Mouse (Mus musculus) right cerebral cortex, adult 2 months (tissue): ENCODE results near the gene Gm10188.
A peak's percentile ranks its signal among the peaks of the same experiment; 100 is the strongest.

Experiments
- DNase-seq, 2 experiments: peaks; one replicate each; pipeline ENCODE4 v3.0.0; 2021 to 2022; ENCODE audit warnings: low spot score in 2 of 2

Gm10188 gene

GRCm38 (mm10) chr1:132229667-132230066 lies at the start of gene Gm10188:
Gene Gm10188, minus strand, starts transcription at chr1:132229767.
- no peak for DNase-seq

GRCm38 (mm10) chr1:132277124-132277523 lies 47.6 kb upstream of the Gm10188 start:
- no peak for DNase-seq

DNA sequence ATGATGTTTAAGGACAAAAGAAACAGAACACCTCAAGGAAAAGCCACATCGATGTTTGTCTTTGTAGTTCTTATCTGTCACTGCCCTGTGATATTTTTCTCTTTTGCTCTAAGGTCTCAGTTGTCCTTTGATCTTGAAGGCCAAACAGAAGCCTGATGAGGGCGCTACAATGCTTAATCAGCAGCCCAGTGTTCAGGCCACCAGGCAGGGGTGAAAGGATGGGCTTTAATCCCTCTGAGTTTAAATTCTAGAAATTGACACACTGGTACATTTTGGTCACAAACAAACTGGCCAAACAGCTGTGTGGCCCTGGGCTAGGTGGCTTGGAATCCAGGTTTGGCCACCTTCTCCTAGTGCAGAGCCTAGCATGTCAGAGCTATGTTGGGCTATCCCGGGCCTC lies 47.1 kb upstream of the Gm10188 start:
- no peak for DNase-seq

DNA sequence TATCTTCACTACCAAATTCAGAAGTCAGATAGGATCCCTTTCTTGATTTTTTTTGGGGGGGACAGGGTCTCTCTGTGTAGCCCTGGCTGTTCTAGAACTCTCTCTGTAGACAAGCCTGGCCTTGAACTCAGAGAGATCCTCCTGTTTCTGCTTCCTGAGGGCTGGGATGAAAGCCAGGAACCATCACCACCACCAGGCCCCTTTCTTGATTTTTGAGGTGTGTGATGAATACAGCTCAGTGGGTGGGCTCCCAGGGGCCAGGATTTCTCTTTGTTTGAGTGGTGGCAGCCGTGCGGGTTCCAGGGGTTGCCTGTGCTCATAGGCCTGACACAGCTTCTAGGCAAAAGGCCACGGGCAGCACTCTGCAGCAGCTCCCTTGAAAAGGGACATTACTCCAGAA lies 41.7 kb upstream of the Gm10188 start:
- no peak for DNase-seq

GRCm38 (mm10) chr1:132268418-132269060 lies 39.0 kb upstream of the Gm10188 start:
- peak; percentile 33 to 38 for DNase-seq

GRCm38 (mm10) chr1:132267959-132268358 lies 38.4 kb upstream of the Gm10188 start:
- peak in 1 of 2 experiments; percentile 24 for DNase-seq

GRCm38 (mm10) chr1:132266791-132267557 lies 37.4 kb upstream of the Gm10188 start:
- DNase-seq, result no peak

- no peak for DNase-seq
Measured at GRCm38 (mm10) chr1:132265936-132266335, 36.4 kb upstream of the Gm10188 start.

- no peak for DNase-seq
Measured at GRCm38 (mm10) chr1:132265211-132265859, 35.8 kb upstream of the Gm10188 start.

- no peak for DNase-seq
Measured at GRCm38 (mm10) chr1:132264577-132264976, 35.0 kb upstream of the Gm10188 start.

DNA sequence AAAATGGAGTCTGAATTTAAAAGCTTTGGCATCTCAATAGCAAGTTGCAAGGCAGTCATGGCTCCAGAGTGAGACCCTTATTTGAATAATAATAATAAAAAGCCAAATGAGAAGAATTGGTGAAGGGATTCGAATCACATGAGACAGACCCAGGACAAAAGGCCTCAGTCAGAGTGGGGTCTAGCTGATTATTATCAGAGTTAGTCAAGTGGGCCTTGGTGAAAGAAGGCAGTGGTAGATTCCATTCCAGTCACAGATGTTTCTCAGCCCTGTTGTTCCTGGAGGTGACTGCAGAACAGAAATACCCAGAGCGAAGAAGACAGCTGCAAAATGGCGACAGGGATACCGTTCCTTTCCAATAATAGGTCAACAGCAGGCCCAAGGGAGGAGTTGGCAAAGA lies 34.1 kb upstream of the Gm10188 start:
- no peak for DNase-seq

DNA sequence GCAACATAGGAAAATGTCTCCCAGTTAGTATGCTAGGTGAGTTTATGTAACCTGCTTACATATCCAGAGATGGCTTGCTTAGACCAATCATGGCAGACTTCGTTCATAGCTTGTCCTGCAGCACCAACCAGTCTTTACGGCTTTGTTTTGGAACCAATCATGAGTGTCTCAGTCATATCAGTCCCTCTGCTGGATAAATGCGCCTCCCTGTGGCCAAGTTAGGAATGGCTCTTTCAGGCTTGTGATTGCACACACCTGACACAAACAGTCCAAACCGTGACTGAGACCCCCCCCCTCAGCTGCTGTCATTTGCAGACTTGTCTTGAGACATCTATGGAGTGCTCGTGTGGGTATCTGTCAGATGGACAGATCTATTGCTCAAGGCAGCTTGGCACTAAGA lies 31.5 kb upstream of the Gm10188 start:
- no peak for DNase-seq

DNA sequence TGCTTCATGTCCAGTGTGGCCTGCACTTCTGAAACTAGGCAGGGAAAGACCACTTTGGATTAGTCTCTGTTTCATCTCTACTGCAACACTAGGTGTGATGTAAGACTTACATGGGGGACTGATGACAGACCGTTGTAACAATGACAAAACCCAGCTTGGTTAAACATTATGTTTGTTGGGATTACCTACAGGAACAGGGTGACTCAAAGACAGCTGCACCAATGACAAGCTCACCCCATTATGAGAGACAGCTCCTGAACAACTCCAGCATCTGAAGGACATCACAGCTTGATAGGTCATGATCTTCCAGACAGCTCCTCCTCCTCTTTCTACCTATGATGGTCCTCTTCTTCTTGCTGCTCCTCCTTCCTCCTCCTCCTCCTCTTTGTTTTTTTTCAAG lies 30.8 kb upstream of the Gm10188 start:
- DNase-seq, result no peak

GRCm38 (mm10) chr1:132254467-132254866 lies 24.9 kb upstream of the Gm10188 start:
- DNase-seq, result no peak

GRCm38 (mm10) chr1:132246641-132247040 lies 17.1 kb upstream of the Gm10188 start:
- no peak for DNase-seq

DNA sequence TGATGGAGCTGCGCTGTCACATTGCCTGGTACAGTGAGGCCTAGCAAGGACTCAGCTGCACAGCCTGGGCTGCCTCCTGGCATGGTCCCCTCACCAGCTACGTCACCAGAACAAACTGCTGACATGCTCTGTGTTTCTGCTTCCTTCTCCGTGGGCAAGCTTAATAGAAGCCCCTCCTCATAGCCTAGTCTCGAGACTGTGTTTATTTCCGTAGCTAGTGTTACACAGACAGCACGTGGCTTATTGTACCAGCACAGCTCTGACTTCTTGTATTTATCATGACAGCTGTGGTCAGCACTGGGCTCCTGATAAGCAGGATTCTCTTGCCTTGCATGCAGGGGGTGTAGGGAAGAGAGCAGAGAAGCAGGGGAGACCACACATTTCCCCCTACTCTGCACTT lies 16.6 kb upstream of the Gm10188 start:
- DNase-seq, result no peak

DNA sequence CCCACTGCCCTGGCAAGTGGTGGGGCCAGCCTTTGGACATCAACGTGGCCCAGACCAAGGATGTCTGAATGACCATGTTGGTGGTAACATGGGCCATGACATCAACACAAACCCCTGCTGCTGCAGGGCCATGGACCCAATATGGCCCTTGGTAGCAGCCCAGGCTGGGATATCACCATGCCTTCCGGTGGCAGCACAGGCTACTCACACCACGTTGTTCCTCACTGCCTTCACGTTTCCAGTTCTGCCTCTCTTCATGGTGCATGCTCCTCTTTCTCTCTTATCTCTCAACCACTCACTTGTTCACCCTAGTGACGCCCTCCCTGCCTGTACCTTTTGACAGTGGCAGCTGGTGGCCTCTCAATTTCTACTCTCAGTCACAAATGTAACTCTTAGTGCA lies 15.4 kb upstream of the Gm10188 start:
- no peak for DNase-seq

- DNase-seq, result peak; percentile 72 to 79
Measured at GRCm38 (mm10) chr1:132237585-132238159, 8.1 kb upstream of the Gm10188 start.

DNA sequence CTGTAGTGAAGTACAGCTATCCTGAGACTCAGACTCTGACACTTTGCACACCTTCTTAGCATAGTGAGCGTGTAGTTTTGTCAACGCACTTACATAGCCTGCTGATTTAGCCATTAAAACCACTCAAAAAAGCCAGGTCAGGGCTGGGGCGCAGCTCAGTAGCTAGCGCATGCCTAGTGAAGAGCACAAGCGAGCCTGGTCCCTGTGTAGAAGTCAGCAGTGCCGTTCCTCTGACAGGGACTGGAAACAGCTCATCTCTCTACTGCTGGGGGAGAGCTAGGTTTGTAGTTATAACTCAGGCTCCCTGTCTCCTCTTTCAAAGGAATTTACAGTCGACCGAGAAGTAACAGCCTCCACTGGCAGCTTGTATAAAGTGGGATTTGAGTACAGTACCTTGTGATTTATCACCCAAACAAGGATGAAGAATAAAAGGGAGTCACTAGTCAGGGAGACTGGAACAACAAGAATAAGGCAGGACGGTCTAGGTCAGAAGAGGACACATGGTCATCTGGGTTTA lies 5.2 kb upstream of the Gm10188 start:
- DNase-seq, result no peak

DNA sequence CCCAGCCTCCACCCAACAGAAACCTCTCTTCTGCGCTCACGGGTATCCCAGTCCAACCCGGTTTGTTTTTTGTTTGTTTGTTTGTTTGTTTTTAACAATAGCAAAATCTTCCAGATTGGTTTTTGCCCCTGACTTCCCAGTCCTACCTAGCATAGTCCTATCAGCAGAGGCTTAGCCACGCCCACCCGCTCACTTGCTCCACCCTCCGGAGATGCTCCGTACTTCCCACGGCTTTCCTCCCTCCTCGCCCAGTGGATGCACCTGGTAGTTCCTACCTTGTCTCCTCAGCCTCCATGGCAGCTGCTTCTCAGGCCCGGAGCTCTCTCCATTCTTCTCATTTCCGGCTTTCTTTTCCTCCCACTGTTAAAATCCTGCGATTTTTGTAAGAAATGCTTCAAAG lies 4.0 kb upstream of the Gm10188 start:
- no peak for DNase-seq

DNA sequence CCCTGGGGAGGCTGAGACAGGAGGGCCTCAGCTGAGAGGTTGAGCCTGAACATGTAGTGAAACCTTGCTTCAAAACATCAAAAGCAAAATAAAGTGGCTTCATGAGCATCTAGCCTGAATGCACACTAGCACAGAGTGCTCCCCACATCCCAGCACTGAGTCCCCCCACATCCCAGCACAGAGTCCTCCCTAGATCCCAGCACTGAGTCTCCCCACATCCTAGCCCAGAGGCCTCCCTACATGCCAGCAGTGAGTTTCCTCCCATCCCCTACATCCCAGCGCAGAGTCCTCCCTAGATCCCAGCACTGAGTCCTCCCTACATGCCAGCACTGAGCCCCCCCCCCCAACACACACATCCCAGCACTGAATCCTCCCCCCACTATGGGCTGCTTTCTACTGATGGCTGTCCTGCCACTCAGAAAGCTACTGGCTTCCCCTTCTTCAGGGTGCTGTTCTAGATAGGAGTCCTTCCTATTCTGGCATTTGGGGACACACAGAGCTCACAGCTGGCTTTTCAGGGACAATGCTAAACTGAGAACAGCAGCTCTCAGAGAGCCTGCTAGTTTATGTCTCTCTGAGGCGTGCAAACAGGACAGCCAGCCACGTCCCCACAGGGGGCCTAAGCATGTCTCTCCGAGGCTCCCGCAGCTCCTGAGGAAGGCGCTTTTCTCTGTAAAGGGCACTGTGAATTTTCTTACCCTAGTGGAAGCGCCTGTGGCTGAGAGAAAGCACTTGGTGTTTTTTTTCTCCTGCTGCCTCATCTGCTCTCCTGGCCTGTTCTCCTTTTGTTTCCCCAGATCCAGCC lies 2.1 kb upstream of the Gm10188 start:
- no peak for DNase-seq
